Mouse (Mus musculus) ES-E14 (cell line): ENCODE results near the gene Zfp384. TPM values are rescaled to one million over a fixed set of nuclear protein-coding genes. Genes with fewer than 3 reads are reported as not detected.
A peak's percentile ranks its signal among the peaks of the same experiment; 100 is the strongest.
"Not testable (repeated sequence)": the region's sequence is repeated elsewhere in the genome, so short reads cannot be mapped to it uniquely, and the experiment has no call there.

Experiments used
- DNase-seq: peaks from one replicate; pipeline ENCODE4 v3.0.0-alpha.2; 2013; ENCODE audit warnings: low read depth, low spot score
- H3K27ac ChIP-seq: 2 replicates; pipeline ENCODE4 v1.5.1; 2012; ENCODE audit warnings: low read depth, mild to moderate bottlenecking, low read length, moderate library complexity, mixed read lengths; ENCODE audit not compliant: poor library complexity, insufficient read depth, severe bottlenecking
- H3K36me3 ChIP-seq: 2 replicates; pipeline ENCODE4 v1.6.1; 2012; ENCODE audit warnings: mild to moderate bottlenecking, low read length, moderate library complexity, mixed read lengths; ENCODE audit not compliant: control insufficient read depth, poor library complexity, insufficient read depth, severe bottlenecking
- H3K4me1 ChIP-seq, 2 experiments: fragments of 150-350 bp in 1 of 2; sonication (generic) in 1 of 2; 2 replicates each; pipeline ENCODE4 v1.6.1; 2012; ENCODE audit warnings: low read length in 2 of 2, mild to moderate bottlenecking in 1 of 2, mixed read lengths in 1 of 2; ENCODE audit not compliant: control insufficient read depth in 2 of 2, insufficient read depth in 2 of 2, poor library complexity in 1 of 2
- H3K4me3 ChIP-seq, 2 experiments: fragments of 150-350 bp in 1 of 2; sonication (generic) in 1 of 2; 2 replicates each; pipeline ENCODE4 v1.5.1; 2012; ENCODE audit warnings: low read length in 2 of 2, low read depth in 1 of 2, mild to moderate bottlenecking in 1 of 2, mixed read lengths in 1 of 2; ENCODE audit not compliant: insufficient read depth in 1 of 2, poor library complexity in 1 of 2, severe bottlenecking in 1 of 2
- H3K9ac ChIP-seq: 2 replicates; pipeline ENCODE4 v1.6.1; 2012; ENCODE audit warnings: low read depth, mild to moderate bottlenecking, low read length, mixed read lengths; ENCODE audit not compliant: poor library complexity, insufficient read depth, severe bottlenecking
- H3K9me3 ChIP-seq: fragments of 150-350 bp; sonication (generic); 2 replicates; pipeline ENCODE4 v1.6.1; 2012; ENCODE audit warnings: low read depth, mild to moderate bottlenecking, low read length; ENCODE audit not compliant: control insufficient read depth, insufficient read depth
- CHD2 ChIP-seq: IDR thresholded peaks from 2 replicates; pipeline ENCODE4 v1.6.1; 2014; ENCODE audit warnings: mild to moderate bottlenecking, low read depth, low read length, inconsistent platforms
- HCFC1 ChIP-seq: IDR thresholded peaks from 2 replicates; pipeline ENCODE4 v1.6.1; 2012; ENCODE audit warnings: low read length, inconsistent platforms, borderline replicate concordance; ENCODE audit not compliant: insufficient read depth
- MAFK ChIP-seq: IDR thresholded peaks from 2 replicates; pipeline ENCODE4 v1.6.1; 2014; ENCODE audit warnings: mild to moderate bottlenecking, low read depth, low read length, inconsistent platforms; ENCODE audit not compliant: insufficient read depth
- ZC3H11A ChIP-seq: IDR thresholded peaks from 2 replicates; pipeline ENCODE4 v1.6.1; 2012; ENCODE audit warnings: low read depth, mild to moderate bottlenecking, inconsistent platforms, low read length, borderline replicate concordance
- ZNF384 ChIP-seq: IDR thresholded peaks from 2 replicates; pipeline ENCODE4 v1.6.1; 2012; ENCODE audit warnings: low read depth, low read length, inconsistent platforms
- in situ Hi-C, 2 experiments: fragments of 600-800 bp; cut with MboI; formaldehyde crosslinking; loops; one replicate each; pipeline ENCODE4 v1.15.1; 2025; ENCODE audit warnings: low sequenced_read_pairs in 2 of 2, inconsistent platforms in 1 of 2; ENCODE audit not compliant: unreplicated experiment in 2 of 2
- total RNA-seq: library from RNA; depleted of rRNA; stranded (reverse); fragments of 300-350 nt; gene quantifications from 2 replicates; pipeline ENCODE4 v1.2.3, GENCODE M21; 2012

Gene Zfp384
- total RNA-seq, 1 experiment = 25.1 TPM

DNA sequence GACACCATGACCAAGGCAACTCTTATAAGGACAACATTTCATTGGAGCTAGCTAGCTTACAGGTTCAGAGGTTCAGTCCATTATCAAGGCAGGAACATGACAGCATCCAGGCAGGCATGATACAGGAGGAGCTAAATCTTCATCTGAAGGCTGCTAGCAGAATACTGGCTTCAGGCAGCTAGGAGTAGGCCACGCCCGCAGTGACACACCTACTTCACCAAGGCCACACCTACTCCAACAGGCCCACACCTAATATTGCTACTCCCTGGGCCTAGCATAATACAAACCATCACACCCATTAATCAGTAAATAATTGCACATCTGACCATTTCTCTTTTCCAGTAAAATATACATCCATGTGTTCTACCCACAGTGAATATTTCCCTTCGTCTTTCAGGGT lies 8.7 kb downstream of the Zfp384 start:
- Histone ChIP-seq H3K4me1 (0 out of 4 replicates have a peak, but pooled peaks cover 2 to 3% of the 10 kb centered on the region in 2 experiments), H3K9me3 (no peaks in the 10 kb centered on the region), H3K27ac (no peak overlapping the region), H3K4me3 (no peak overlapping the region), H3K9ac (no peak overlapping the region), H3K36me3 (peaks cover 2% of the 10 kb centered on the region)
- in situ Hi-C loops = no loop called here
- no peak for TF ChIP-seq ZNF384
- TF ChIP-seq ZC3H11A = no peak
- no peak for TF ChIP-seq HCFC1
- TF ChIP-seq MAFK = no peak
- TF ChIP-seq CHD2 = no peak
- no peak for DNase-seq

DNA sequence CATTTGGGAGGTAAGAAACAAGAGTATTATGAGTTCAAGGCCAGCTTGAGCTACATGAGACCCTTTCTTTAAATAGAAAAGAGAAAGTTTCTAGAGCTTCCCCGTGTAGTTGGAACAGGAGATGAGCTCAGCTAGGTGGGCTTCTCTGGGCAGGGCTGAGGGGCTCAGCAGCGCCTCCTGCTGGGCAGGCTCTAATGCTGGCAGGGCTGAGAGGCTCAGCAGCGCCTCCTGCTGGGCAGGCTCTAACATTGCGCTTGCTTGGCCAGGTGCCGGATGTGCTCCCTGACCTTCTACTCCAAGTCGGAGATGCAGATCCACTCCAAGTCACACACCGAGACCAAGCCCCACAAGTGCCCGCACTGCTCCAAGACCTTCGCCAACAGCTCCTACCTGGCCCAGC lies 21.6 kb downstream of the Zfp384 start:
- DNase-seq = peak; percentile 68
- peaks cover 38% of the 10 kb centered on the region for H3K36me3 ChIP-seq
- H3K4me3 ChIP-seq = not testable (repeated sequence)

DNA sequence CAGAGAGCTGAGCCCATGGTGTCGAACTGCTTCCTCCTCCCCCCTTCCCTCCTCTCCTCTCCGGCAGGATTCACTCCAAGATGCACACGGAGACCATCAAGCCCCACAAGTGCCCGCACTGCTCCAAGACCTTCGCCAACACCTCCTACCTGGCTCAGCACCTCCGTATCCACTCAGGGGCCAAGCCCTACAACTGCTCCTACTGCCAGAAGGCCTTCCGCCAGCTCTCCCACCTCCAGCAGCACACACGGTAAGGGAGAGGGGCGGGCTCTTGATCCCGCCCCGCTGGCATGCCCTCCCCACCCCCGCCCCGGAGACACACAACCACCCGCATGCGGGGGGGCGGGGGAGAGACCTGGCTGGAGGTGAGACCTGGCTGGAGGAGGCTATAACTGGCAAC lies 22.7 kb downstream of the Zfp384 start:
- no peaks in the 10 kb centered on the region for H3K9me3 ChIP-seq
- TF ChIP-seq HCFC1 (no peak), ZC3H11A (no peak), CHD2 (no peak), MAFK (no peak), ZNF384 (no peak)
- H3K4me3 ChIP-seq = peak overlapping the region in 1 of 2 experiments; percentile 25; a peak in 1 of 4 replicates
- in situ Hi-C loops = no loop called here
- H3K36me3 ChIP-seq = peaks cover 43% of the 10 kb centered on the region
- H3K27ac ChIP-seq = no peak overlapping the region; the same call in 1 of the 2 replicates
- no peak for DNase-seq
- H3K9ac ChIP-seq = peak overlapping the region; percentile 21; the same call in 1 of the 2 replicates
- peaks cover 0 to 6% of the 10 kb centered on the region in 2 experiments; a peak in 1 of 4 replicates for H3K4me1 ChIP-seq

More for the DNA sequence above, 21.6 kb downstream of the Zfp384 start:
- H3K27ac ChIP-seq, H3K9me3 ChIP-seq, H3K9ac ChIP-seq, H3K4me1 ChIP-seq, in situ Hi-C loops: not testable (repeated sequence)
- peak; percentile 64; the same call in 1 of the 2 replicates for TF ChIP-seq ZNF384
- peak; percentile 71; the same call in 1 of the 2 replicates for TF ChIP-seq ZC3H11A
- peak; percentile 57; the same call in 1 of the 2 replicates for TF ChIP-seq HCFC1

DNA sequence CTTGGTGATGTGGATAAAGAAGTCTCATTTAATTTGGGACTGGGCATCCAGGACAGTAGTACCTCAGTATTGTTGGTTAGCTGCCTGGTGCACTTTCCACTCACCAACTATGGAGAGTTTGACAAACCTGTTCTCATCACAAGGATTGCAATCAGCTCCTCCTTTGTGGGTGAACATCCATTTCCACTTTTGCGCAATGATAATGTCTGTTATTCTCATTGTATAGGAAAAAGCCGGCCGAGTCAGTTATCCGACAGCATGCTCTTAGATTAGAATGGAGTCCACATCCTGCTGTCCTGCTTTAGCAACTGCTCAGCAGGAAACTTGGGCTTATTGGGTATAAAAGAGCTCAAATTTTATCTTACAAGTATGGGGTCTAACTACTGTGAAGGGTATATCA lies 29.7 kb downstream of the Zfp384 start:
- in situ Hi-C loops = no loop called here
- 0 out of 4 replicates have a peak overlapping the region, but pooled peaks of 1 of the 2 experiments have one; percentile 63 for H3K4me3 ChIP-seq
- peaks cover 21% of the 10 kb centered on the region for H3K36me3 ChIP-seq
- no peak overlapping the region for H3K9ac ChIP-seq
- no peak overlapping the region; the same call in 1 of the 2 replicates for H3K27ac ChIP-seq
- no peaks in the 10 kb centered on the region; a peak in 2 of 4 replicates for H3K4me1 ChIP-seq
- no peak for DNase-seq
- TF ChIP-seq ZC3H11A (no peak), HCFC1 (no peak), MAFK (no peak), CHD2 (no peak), ZNF384 (no peak)
- H3K9me3 ChIP-seq = no peaks in the 10 kb centered on the region

DNA sequence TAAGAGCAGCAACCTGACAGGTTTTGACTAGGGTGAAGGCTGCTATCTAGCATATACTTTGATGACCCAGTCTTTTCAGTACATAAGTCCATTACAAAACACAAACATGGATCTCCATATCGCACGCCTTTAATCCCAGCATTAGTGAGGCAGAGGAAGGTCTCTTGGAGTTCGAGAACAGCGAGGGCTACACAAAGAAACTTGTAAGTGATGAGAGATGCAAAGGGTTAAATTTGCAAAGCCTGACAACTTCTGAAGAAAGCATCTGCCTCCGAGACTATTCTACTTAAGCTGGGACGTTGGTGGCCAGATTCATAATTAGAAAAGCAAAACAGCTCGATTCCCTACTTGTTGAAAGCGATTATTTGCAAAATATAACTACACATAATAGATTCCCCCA lies 30.2 kb downstream of the Zfp384 start:
- in situ Hi-C loops = no loop called here
- Histone ChIP-seq H3K4me1 (no peaks in the 10 kb centered on the region; a peak in 2 of 4 replicates), H3K4me3 (peak overlapping the region; percentile 57 to 63), H3K9ac (peak overlapping the region; percentile 74; the same call in 1 of the 2 replicates), H3K36me3 (peaks cover 17% of the 10 kb centered on the region), H3K9me3 (no peaks in the 10 kb centered on the region), H3K27ac (no peak overlapping the region; the same call in 1 of the 2 replicates)
- DNase-seq = no peak
- TF ChIP-seq CHD2 = no peak
- TF ChIP-seq HCFC1 = no peak
- no peak for TF ChIP-seq ZC3H11A
- TF ChIP-seq MAFK = no peak
- TF ChIP-seq ZNF384 = no peak
